Mouse (Mus musculus): ENCODE data around the gene Pnmt. TPM values are rescaled to one million over a fixed set of nuclear protein-coding genes. Genes with fewer than 3 reads are reported as not detected.

Gene Pnmt
- polyA plus RNA-seq (2014; fragmentation: Illumina TruSeq; extraction: RNeasy Lipid Tissue Mini Kit (QIAGEN cat#74804); ENCODE audit: low replicate concordance) = not detected

GRCm38 (mm10) chr11:98385638-98386585, at the start of gene Pnmt:
Gene Pnmt, plus strand, starts transcription at chr11:98386450.

GRCm38 (mm10) chr11:98348083-98348961, 37.9 kb upstream of the Pnmt start, which contains the start of gene Ppp1r1b:
Gene Ppp1r1b, plus strand, starts transcription at chr11:98348404.

GRCm38 (mm10) chr11:98358161-98359083, 27.8 kb upstream of the Pnmt start, which contains the start of gene Stard3:
Gene Stard3, plus strand, starts transcription at chr11:98358368.

GRCm38 (mm10) chr11:98383261-98384030, 2.8 kb upstream of the Pnmt start, which contains the start of gene Tcap:
Gene Tcap, plus strand, starts transcription at chr11:98383811.

GRCm38 (mm10) chr11:98400161-98400726, 14.0 kb downstream of the Pnmt start, which contains the start of gene Pgap3:
Gene Pgap3, minus strand, starts transcription at chr11:98400490.

GRCm38 (mm10) chr11:98412273-98412796, 26.1 kb downstream of the Pnmt start, which contains the start of gene Erbb2:
Gene Erbb2, plus strand, starts transcription at chr11:98412470.

Other genes with a start within 250 kb of the Pnmt start
- gene Fbxl20, start 236.0 kb upstream of the Pnmt start, polyA plus RNA-seq (2014; fragmentation: Illumina TruSeq; extraction: RNeasy Lipid Tissue Mini Kit (QIAGEN cat#74804); ENCODE audit: low replicate concordance) = 13.2 TPM
- 37.7 TPM for gene Med1, start 193.2 kb upstream of the Pnmt start, polyA plus RNA-seq (2014; fragmentation: Illumina TruSeq; extraction: RNeasy Lipid Tissue Mini Kit (QIAGEN cat#74804); ENCODE audit: low replicate concordance)
- 28.2 TPM for gene Cdk12, start 183.4 kb upstream of the Pnmt start, polyA plus RNA-seq (2014; fragmentation: Illumina TruSeq; extraction: RNeasy Lipid Tissue Mini Kit (QIAGEN cat#74804); ENCODE audit: low replicate concordance)
- gene Neurod2, start 56.8 kb upstream of the Pnmt start, polyA plus RNA-seq (2014; fragmentation: Illumina TruSeq; extraction: RNeasy Lipid Tissue Mini Kit (QIAGEN cat#74804); ENCODE audit: low replicate concordance) = not detected
- 5.9 TPM for gene Ppp1r1b, start 38.0 kb upstream of the Pnmt start, polyA plus RNA-seq (2014; fragmentation: Illumina TruSeq; extraction: RNeasy Lipid Tissue Mini Kit (QIAGEN cat#74804); ENCODE audit: low replicate concordance)
- gene Stard3, start 28.1 kb upstream of the Pnmt start, polyA plus RNA-seq (2014; fragmentation: Illumina TruSeq; extraction: RNeasy Lipid Tissue Mini Kit (QIAGEN cat#74804); ENCODE audit: low replicate concordance) = 1.0 TPM
- gene Tcap, start 2.6 kb upstream of the Pnmt start, polyA plus RNA-seq (2014; fragmentation: Illumina TruSeq; extraction: RNeasy Lipid Tissue Mini Kit (QIAGEN cat#74804); ENCODE audit: low replicate concordance) = not detected
- gene Pgap3, start 14.0 kb downstream of the Pnmt start, polyA plus RNA-seq (2014; fragmentation: Illumina TruSeq; extraction: RNeasy Lipid Tissue Mini Kit (QIAGEN cat#74804); ENCODE audit: low replicate concordance) = not detected
- gene Erbb2, start 26.0 kb downstream of the Pnmt start, polyA plus RNA-seq (2014; fragmentation: Illumina TruSeq; extraction: RNeasy Lipid Tissue Mini Kit (QIAGEN cat#74804); ENCODE audit: low replicate concordance) = 2.1 TPM
- gene Mien1, start 52.5 kb downstream of the Pnmt start, polyA plus RNA-seq (2014; fragmentation: Illumina TruSeq; extraction: RNeasy Lipid Tissue Mini Kit (QIAGEN cat#74804); ENCODE audit: low replicate concordance) = 31.8 TPM
- gene Grb7, start 59.9 kb downstream of the Pnmt start, polyA plus RNA-seq (2014; fragmentation: Illumina TruSeq; extraction: RNeasy Lipid Tissue Mini Kit (QIAGEN cat#74804); ENCODE audit: low replicate concordance) = 2.2 TPM
- gene Ikzf3, start 159.6 kb downstream of the Pnmt start, polyA plus RNA-seq (2014; fragmentation: Illumina TruSeq; extraction: RNeasy Lipid Tissue Mini Kit (QIAGEN cat#74804); ENCODE audit: low replicate concordance) = 5.1 TPM
- 1.0 TPM for gene Zpbp2, start 164.6 kb downstream of the Pnmt start, polyA plus RNA-seq (2014; fragmentation: Illumina TruSeq; extraction: RNeasy Lipid Tissue Mini Kit (QIAGEN cat#74804); ENCODE audit: low replicate concordance)
- gene Ormdl3, start 200.9 kb downstream of the Pnmt start, polyA plus RNA-seq (2014; fragmentation: Illumina TruSeq; extraction: RNeasy Lipid Tissue Mini Kit (QIAGEN cat#74804); ENCODE audit: low replicate concordance) = 5.3 TPM
- gene Lrrc3c, start 211.8 kb downstream of the Pnmt start, polyA plus RNA-seq (2014; fragmentation: Illumina TruSeq; extraction: RNeasy Lipid Tissue Mini Kit (QIAGEN cat#74804); ENCODE audit: low replicate concordance) = not detected
- not detected for gene Gm12355, start 239.2 kb downstream of the Pnmt start, polyA plus RNA-seq (2014; fragmentation: Illumina TruSeq; extraction: RNeasy Lipid Tissue Mini Kit (QIAGEN cat#74804); ENCODE audit: low replicate concordance)
- gene Gsdma3, start 239.9 kb downstream of the Pnmt start, polyA plus RNA-seq (2014; fragmentation: Illumina TruSeq; extraction: RNeasy Lipid Tissue Mini Kit (QIAGEN cat#74804); ENCODE audit: low replicate concordance) = not detected

All from small intestine, adult 10 weeks (tissue).